Mouse (Mus musculus) limb, embryonic 11.5 days (tissue): ENCODE results near the gene Jph3. TPM values are rescaled to one million over a fixed set of nuclear protein-coding genes. Genes with fewer than 3 reads are reported as not detected.

Experiments
- ATAC-seq: fragments of 200-750 bp; cut with Nextera tagmentation; 2 replicates; pipeline ENCODE4 v1.8.0; 2017; ENCODE audit warnings: low read depth; ENCODE audit not compliant: insufficient number of reproducible peaks, low FRiP score, low TSS enrichment
- DNase-seq: peaks from one replicate; pipeline ENCODE4 v3.0.0-alpha.2; 2015; ENCODE audit warnings: low spot score
- H3K27ac ChIP-seq: fragments of 300-500 bp; sonication (generic); replicated peaks from 2 replicates; pipeline ENCODE4 v1.5.1; 2014; ENCODE audit warnings: low read depth, mild to moderate bottlenecking, low read length
- H3K27me3 ChIP-seq: fragments of 300-500 bp; sonication (generic); 2 replicates; pipeline ENCODE4 v1.6.1; 2014; ENCODE audit warnings: mild to moderate bottlenecking, low read length, mixed read lengths; ENCODE audit not compliant: control insufficient read depth, insufficient read depth
- H3K36me3 ChIP-seq: fragments of 300-500 bp; sonication (generic); 2 replicates; pipeline ENCODE4 v1.6.1; 2014; ENCODE audit warnings: mild to moderate bottlenecking, low read length, moderate library complexity, mixed read lengths; ENCODE audit not compliant: control insufficient read depth, insufficient read depth
- H3K4me1 ChIP-seq: fragments of 300-500 bp; sonication (generic); 2 replicates; pipeline ENCODE4 v1.6.1; 2014; ENCODE audit warnings: low read length, mixed read lengths; ENCODE audit not compliant: control insufficient read depth, insufficient read depth
- H3K4me2 ChIP-seq: fragments of 300-500 bp; sonication (generic); 2 replicates; pipeline ENCODE4 v1.6.1; 2014; ENCODE audit warnings: low read depth, mild to moderate bottlenecking, moderate library complexity; ENCODE audit not compliant: severe bottlenecking
- H3K4me3 ChIP-seq: fragments of 300-500 bp; sonication (generic); 2 replicates; pipeline ENCODE4 v1.5.1; 2014; ENCODE audit warnings: low read depth, low read length
- H3K9ac ChIP-seq: fragments of 300-500 bp; sonication (generic); 2 replicates; pipeline ENCODE4 v1.6.1; 2014; ENCODE audit warnings: mild to moderate bottlenecking, low read length
- H3K9me3 ChIP-seq: fragments of 300-500 bp; sonication (generic); 2 replicates; pipeline ENCODE4 v1.6.1; 2016; ENCODE audit warnings: low read length; ENCODE audit not compliant: control insufficient read depth
- WGBS: fragments of 180-500 bp; shearing (Covaris S2); extraction: QIAGEN DNeasy Blood & Tissue Kit; methylation state at CpG from one replicate; pipeline ENCODE4 v1.1.7; 2014; 5-methylcytosine and 5-hydroxymethylcytosine counted together
- polyA plus RNA-seq: library from polyadenylated mRNA; unstranded; fragments of >200 nt; fragmentation: Nextera tagmentation; extraction: Ambion mirVana; gene quantifications from 2 replicates; pipeline ENCODE4 v1.2.1, GENCODE M21; 2014

The Jph3 gene
- polyA plus RNA-seq, 1 experiment from 2014 or later = 0.73 TPM

DNA sequence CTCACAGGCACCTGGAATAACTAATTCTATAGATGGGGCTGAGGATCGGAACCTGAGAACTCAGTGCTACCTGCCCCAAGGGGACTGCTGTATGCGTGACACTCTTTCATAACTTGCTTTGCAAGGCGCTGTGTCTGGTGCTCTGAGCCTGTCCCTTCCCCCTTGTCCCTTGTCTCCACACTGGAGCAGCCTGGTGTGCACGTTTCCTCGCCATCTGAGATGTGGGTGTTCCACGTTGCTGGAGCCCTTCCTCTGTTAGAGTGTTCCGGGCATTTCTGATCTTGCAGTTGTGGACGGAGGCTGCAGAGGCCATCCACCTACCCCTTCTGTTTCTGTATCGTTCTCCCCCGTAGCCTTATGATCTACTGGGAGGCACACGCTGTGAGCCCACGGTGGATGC lies 29.0 kb downstream of the Jph3 start:
- WGBS = 71% methylated on average over 12 of the region's 12 CpGs
- no peak for DNase-seq

DNA sequence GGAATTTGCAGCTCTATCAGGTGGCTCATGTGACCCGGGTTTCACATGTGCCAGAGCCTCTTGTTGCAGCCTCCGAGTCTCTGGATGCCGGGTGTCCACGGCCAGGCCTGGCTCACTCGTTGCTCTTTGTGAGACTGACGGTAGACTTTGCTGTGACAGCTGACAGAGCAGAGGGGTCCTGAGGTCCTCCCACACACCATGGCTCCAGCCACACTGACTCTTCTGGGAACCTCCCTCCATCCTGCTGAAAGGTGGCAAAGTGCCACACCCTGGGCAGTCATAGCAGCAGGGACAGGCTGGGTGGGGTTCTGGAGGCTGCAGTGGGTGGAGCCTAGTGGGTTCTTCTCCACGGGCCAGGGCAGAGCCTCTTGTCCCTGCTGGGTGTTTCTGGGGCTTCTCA lies 31.1 kb downstream of the Jph3 start:
- ATAC-seq (no peak), DNase-seq (no peak)
- Histone ChIP-seq H3K4me3 (no peak overlapping the region), H3K36me3 (no peaks in the 10 kb centered on the region), H3K4me2 (no peak overlapping the region), H3K27me3 (no peaks in the 10 kb centered on the region), H3K9me3 (no peaks in the 10 kb centered on the region), H3K4me1 (no peaks in the 10 kb centered on the region; the same call in 1 of the 2 replicates), H3K9ac (no peak overlapping the region), H3K27ac (no peak overlapping the region)
- 77% methylated on average over 7 of the region's 7 CpGs for WGBS

More for the DNA sequence above, 29.0 kb downstream of the Jph3 start:
- no peaks in the 10 kb centered on the region for H3K36me3 ChIP-seq
- no peak for ATAC-seq
- H3K4me2 ChIP-seq = no peak overlapping the region
- no peak overlapping the region for H3K9ac ChIP-seq
- H3K27ac ChIP-seq = no peak overlapping the region
- H3K4me1 ChIP-seq = no peaks in the 10 kb centered on the region; the same call in 1 of the 2 replicates
- 0 out of 2 replicates have a peak, but pooled peaks cover 2% of the 10 kb centered on the region for H3K27me3 ChIP-seq
- no peaks in the 10 kb centered on the region for H3K9me3 ChIP-seq
- H3K4me3 ChIP-seq = no peak overlapping the region

GRCm38 (mm10) chr8:121761480-121761879 lies 32.1 kb downstream of the Jph3 start:
- Histone ChIP-seq H3K4me1 (no peaks in the 10 kb centered on the region; the same call in 1 of the 2 replicates), H3K9me3 (no peaks in the 10 kb centered on the region), H3K27me3 (no peaks in the 10 kb centered on the region), H3K9ac (no peak overlapping the region), H3K36me3 (no peaks in the 10 kb centered on the region), H3K27ac (no peak overlapping the region), H3K4me2 (no peak overlapping the region), H3K4me3 (no peak overlapping the region)
- ATAC-seq (no peak), DNase-seq (peak; percentile 88)
- WGBS = 23% methylated on average over 10 of the region's 10 CpGs

DNA sequence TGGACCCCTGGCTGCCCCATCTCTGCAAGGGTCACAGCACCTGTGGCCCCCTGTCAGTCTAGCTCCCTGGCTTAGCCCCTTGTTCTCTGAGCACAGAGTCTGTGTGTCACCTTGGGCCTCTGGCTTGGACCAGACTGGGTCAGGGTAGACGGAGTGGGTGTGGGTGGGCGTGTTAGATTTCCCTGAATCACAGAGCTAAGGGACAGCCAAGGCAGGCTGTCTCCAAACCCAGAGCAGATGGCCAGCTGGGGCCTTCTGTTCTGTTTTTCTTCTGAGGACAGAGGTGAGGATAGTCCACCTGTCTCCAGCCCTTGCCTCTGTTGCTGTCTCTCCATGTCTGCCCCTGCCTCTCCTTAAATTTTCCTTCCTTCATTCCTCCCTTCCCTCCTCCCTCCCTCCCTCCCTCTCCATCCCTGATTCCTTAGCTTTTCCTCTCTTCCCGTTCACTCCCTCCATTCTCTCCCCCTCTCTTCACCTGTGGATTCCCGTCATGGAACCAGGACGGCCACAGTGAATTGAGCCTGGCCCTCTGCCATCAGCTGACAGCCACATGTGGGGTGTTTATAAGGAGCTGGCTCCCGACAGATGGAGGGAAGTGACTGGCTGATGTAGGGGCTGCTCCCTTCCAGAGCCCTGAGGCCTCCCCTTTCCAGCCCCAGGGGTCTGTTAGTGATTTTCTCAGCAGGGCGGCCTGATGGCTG lies 33.7 kb downstream of the Jph3 start:
- no peaks in the 10 kb centered on the region for H3K27me3 ChIP-seq
- DNase-seq (no peak), ATAC-seq (no peak)
- no peak overlapping the region for H3K27ac ChIP-seq
- no peaks in the 10 kb centered on the region; the same call in 1 of the 2 replicates for H3K4me1 ChIP-seq
- WGBS = 69% methylated on average over 7 of the region's 7 CpGs
- H3K9me3 ChIP-seq = no peaks in the 10 kb centered on the region
- no peak overlapping the region for H3K4me3 ChIP-seq
- no peak overlapping the region for H3K4me2 ChIP-seq
- no peaks in the 10 kb centered on the region for H3K36me3 ChIP-seq
- H3K9ac ChIP-seq = no peak overlapping the region

DNA sequence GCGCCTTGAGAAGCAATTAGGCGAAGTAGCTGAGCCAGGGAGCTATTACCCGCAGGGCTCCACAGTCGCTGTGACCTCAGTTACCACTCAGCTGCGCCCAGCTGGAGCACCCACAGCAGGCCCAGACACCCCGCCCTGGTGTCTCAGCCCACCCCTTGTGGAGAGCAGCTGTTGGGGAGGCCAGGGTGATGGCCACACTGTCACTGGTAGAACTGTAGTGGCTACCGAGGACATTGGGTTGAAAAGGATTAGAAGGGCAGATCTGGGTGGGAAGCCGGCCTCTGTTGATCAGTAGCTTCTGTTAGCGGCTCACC lies 34.2 kb downstream of the Jph3 start:
- no peaks in the 10 kb centered on the region for H3K27me3 ChIP-seq
- 74% methylated on average over 9 of the region's 9 CpGs for WGBS
- no peak overlapping the region for H3K4me3 ChIP-seq
- no peak overlapping the region for H3K27ac ChIP-seq
- no peak overlapping the region for H3K9ac ChIP-seq
- no peak for DNase-seq
- no peaks in the 10 kb centered on the region for H3K9me3 ChIP-seq
- no peaks in the 10 kb centered on the region; the same call in 1 of the 2 replicates for H3K4me1 ChIP-seq
- no peak overlapping the region for H3K4me2 ChIP-seq
- no peaks in the 10 kb centered on the region for H3K36me3 ChIP-seq
- ATAC-seq = no peak

DNA sequence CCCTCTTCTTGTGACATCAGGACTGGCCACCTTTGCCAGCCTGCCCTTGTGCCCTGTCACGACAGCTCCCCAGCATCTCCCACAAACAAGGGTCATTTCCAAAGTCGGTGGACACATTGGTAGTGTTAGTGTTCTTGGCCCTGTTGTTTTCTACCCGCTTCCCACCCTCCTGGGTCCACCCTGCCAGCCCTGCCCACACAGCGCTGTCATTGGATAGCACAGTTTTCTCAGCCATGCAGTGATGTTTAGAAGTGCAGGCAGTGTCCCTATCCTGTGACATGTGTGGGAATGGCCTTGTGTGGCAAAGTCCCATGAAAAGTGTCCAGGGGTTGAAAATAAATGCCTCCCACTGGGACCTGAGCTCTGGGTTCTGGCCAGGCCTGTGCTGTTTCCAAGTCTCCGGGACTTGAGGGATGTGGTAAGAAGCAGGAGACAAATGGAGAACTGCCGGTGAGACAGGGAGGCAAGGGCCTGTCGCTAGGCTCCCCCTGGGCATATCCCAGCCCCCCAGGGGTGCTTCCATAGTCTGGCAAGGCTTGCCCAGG lies 36.2 kb downstream of the Jph3 start:
- no peak for DNase-seq
- H3K27me3 ChIP-seq = no peaks in the 10 kb centered on the region
- 77% methylated on average over 7 of the region's 7 CpGs for WGBS
- no peak overlapping the region for H3K27ac ChIP-seq
- H3K4me2 ChIP-seq = no peak overlapping the region
- H3K9me3 ChIP-seq = no peaks in the 10 kb centered on the region
- no peak overlapping the region for H3K4me3 ChIP-seq
- H3K36me3 ChIP-seq = no peaks in the 10 kb centered on the region
- H3K9ac ChIP-seq = no peak overlapping the region
- peaks cover 3% of the 10 kb centered on the region; the same call in 1 of the 2 replicates for H3K4me1 ChIP-seq
- no peak for ATAC-seq

GRCm38 (mm10) chr8:121769095-121769494 lies 39.7 kb downstream of the Jph3 start:
- Histone ChIP-seq H3K36me3 (no peaks in the 10 kb centered on the region), H3K4me3 (no peak overlapping the region), H3K9me3 (no peaks in the 10 kb centered on the region), H3K4me2 (no peak overlapping the region), H3K27ac (no peak overlapping the region), H3K4me1 (0 out of 2 replicates have a peak, but pooled peaks cover 3% of the 10 kb centered on the region), H3K9ac (no peak overlapping the region), H3K27me3 (no peaks in the 10 kb centered on the region)
- DNase-seq (no peak), ATAC-seq (no peak)
- WGBS = 45% methylated on average over 3 of the region's 3 CpGs

- H3K36me3 ChIP-seq = no peaks in the 10 kb centered on the region
- H3K9ac ChIP-seq = no peak overlapping the region
- H3K27me3 ChIP-seq = no peaks in the 10 kb centered on the region
- ATAC-seq (no peak), DNase-seq (no peak)
- WGBS = 80% methylated on average over 2 of the region's 2 CpGs
- H3K4me1 ChIP-seq = 0 out of 2 replicates have a peak, but pooled peaks cover 3% of the 10 kb centered on the region
- no peaks in the 10 kb centered on the region for H3K9me3 ChIP-seq
- no peak overlapping the region for H3K4me2 ChIP-seq
- no peak overlapping the region for H3K4me3 ChIP-seq
- H3K27ac ChIP-seq = no peak overlapping the region
Observed at GRCm38 (mm10) chr8:121769621-121770020, 40.2 kb downstream of the Jph3 start.
